Mouse (Mus musculus) cerebellum, adult 2 months (tissue): ENCODE measurements at regions not wholly inside any gene's neighbourhood (a gene's known extent, or its start where the extent isn't known, plus 50 kb on each side); places are given as distances from the start of the nearest gene placed in this dataset.

Source experiments
- CTCF ChIP-seq: fragments of 200-500 bp; IDR thresholded peaks from 2 replicates; pipeline ENCODE4 v1.5.1; 2011; ENCODE audit warnings: low read depth, mild to moderate bottlenecking, control low read depth, low read length, moderate library complexity, borderline replicate concordance; ENCODE audit not compliant: insufficient read depth
- POLR2A ChIP-seq: fragments of 200-500 bp; IDR thresholded peaks from 2 replicates; pipeline ENCODE4 v1.6.1; 2011; ENCODE audit warnings: low read length, control low read depth, borderline replicate concordance; ENCODE audit not compliant: insufficient read depth

DNA sequence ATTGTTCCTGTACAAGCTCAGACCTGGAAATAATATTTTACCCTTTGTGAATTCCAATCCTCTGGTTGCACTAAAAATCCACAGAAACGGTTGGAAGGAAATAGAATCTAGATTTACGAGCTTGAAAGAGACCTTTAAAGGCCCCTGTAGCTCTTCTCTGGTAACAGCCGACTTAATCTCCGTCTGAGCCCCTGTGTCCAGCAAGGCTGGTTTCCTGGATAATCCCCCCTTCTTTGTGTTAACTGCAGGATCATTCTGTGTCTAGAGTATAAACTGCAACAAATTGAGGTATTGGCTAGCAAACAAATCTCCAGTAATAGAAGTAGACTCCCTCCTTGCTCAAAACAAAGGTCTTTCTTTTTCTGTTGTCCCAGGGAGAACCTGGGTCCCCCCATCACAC is 56.5 kb upstream of the Slc1a1 start:
- TF ChIP-seq POLR2A, result no peak
- TF ChIP-seq CTCF, result no peak
